32 mouse cellular contexts compared by ENCODE assay signal in genomic region chrX:100400900-100401299, GRCm38 (mm10). TPM values are rescaled to one million over a fixed set of nuclear protein-coding genes. Genes with fewer than 3 reads are reported as not detected.
"Had no signal": no experiment of that assay in that cellular context is flagged by ENCODE, and none has a peak within 500 bp of the region (broad histone marks: within the 10 kb centered on the region; RNA-seq: fewer than 3 reads in every experiment).

No protein-coding gene starts in this region.

- ATAC-seq: hindbrain, embryonic 16.5 days; hindbrain, postnatal 0 days; inflammation-experienced regulatory T-cells, adult 6 months; intestine, embryonic 15.5 days; intestine, embryonic 16.5 days; intestine, postnatal 0 days had no signal

- DNase-seq: heart, postnatal 10 days; heart, postnatal 14 days; heart, postnatal 36 days; heart, postnatal 4 days; kidney, adult 11 months; kidney, adult 18-20 months; kidney, adult 2 months; kidney, adult 8-10 months; kidney, adult 9 months; kidney, postnatal 10 days; kidney, postnatal 14 days; kidney, postnatal 25 days; kidney, postnatal 36 days; kidney, postnatal 4 days; layer of hippocampus, adult 9-11 months; layer of hippocampus, postnatal 36 days had no signal

RNA-seq across cellular contexts. Expression of gene Otud6a, which starts 27.9 kb away (rescaled TPM):
- total RNA-seq: heart, postnatal 10 days; heart, postnatal 14 days; heart, postnatal 25 days; heart, postnatal 36 days; heart, postnatal 4 days; hematopoietic stem cell, adult 5-6 weeks; hindbrain, postnatal 0 days; layer of hippocampus, adult 18-20 months; layer of hippocampus, adult 2 months; layer of hippocampus, adult 8-10 months; layer of hippocampus, postnatal 10 days; layer of hippocampus, postnatal 14 days; layer of hippocampus, postnatal 25 days; layer of hippocampus, postnatal 36 days; left cerebral cortex, adult 18-20 months; left cerebral cortex, adult 2 months had no signal

RNA-seq across cellular contexts. Expression of gene Awat2, which starts 41.6 kb away (rescaled TPM):
- total RNA-seq: heart, postnatal 25 days; heart, postnatal 4 days; hematopoietic stem cell, adult 5-6 weeks; layer of hippocampus, adult 18-20 months; layer of hippocampus, adult 8-10 months; layer of hippocampus, postnatal 10 days; left cerebral cortex, adult 2 months had no signal
